Mouse (Mus musculus) liver, adult 2 months (tissue): ENCODE measurements around the gene Tgfa. TPM values are rescaled to one million over a fixed set of nuclear protein-coding genes. Genes with fewer than 3 reads are reported as not detected.

Experiments
- DNase-seq: peaks from one replicate; pipeline ENCODE4 v3.0.0-alpha.2; 2011; ENCODE audit warnings: low read depth, low spot score; ENCODE audit errors: extremely low read depth
- H3K27ac ChIP-seq: fragments of 200-500 bp; replicated peaks from 2 replicates; pipeline ENCODE4 v1.5.1; 2012; ENCODE audit warnings: low read depth, mild to moderate bottlenecking, control low read depth, inconsistent platforms, low read length; ENCODE audit not compliant: insufficient read depth
- H3K27me3 ChIP-seq: fragments of 200-500 bp; 2 replicates; pipeline ENCODE4 v1.6.1; 2012; ENCODE audit warnings: mild to moderate bottlenecking, moderate library complexity, low read length, inconsistent platforms; ENCODE audit not compliant: control insufficient read depth, insufficient read depth
- H3K36me3 ChIP-seq: fragments of 200-500 bp; 2 replicates; pipeline ENCODE4 v1.6.1; 2012; ENCODE audit warnings: low read length, inconsistent platforms; ENCODE audit not compliant: control insufficient read depth, insufficient read depth
- H3K4me1 ChIP-seq: fragments of 200-500 bp; 2 replicates; pipeline ENCODE4 v1.6.1; 2011; ENCODE audit warnings: low read length; ENCODE audit not compliant: control insufficient read depth, insufficient read depth
- H3K4me3 ChIP-seq: fragments of 200-500 bp; 2 replicates; pipeline ENCODE4 v1.5.1; 2011; ENCODE audit warnings: low read depth, mild to moderate bottlenecking, control low read depth, low read length, moderate library complexity; ENCODE audit not compliant: insufficient read depth
- H3K79me2 ChIP-seq: fragments of 200-500 bp; 2 replicates; pipeline ENCODE4 v1.6.1; 2012; ENCODE audit warnings: inconsistent platforms, mild to moderate bottlenecking, low read length, moderate library complexity; ENCODE audit not compliant: control insufficient read depth, insufficient read depth
- H3K9ac ChIP-seq: fragments of 200-500 bp; 2 replicates; pipeline ENCODE4 v1.6.1; 2012; ENCODE audit warnings: low read depth, mild to moderate bottlenecking, control low read depth, inconsistent platforms, low read length
- CTCF ChIP-seq: fragments of 200-500 bp; IDR thresholded peaks from 2 replicates; pipeline ENCODE4 v1.5.1; 2011; ENCODE audit warnings: low read depth, low read length, control low read depth
- POLR2A ChIP-seq: fragments of 200-500 bp; IDR thresholded peaks from 2 replicates; pipeline ENCODE4 v1.6.1; 2011; ENCODE audit warnings: low read length, control low read depth; ENCODE audit not compliant: insufficient read depth; ENCODE audit errors: extremely low read depth
- WGBS: fragments of 180-500 bp; shearing (Covaris S2); methylation state at CpG from one replicate; pipeline ENCODE4 v1.1.7; 2018; 5-methylcytosine and 5-hydroxymethylcytosine counted together
- polyA plus RNA-seq: library from polyadenylated mRNA; depleted of rRNA; stranded (reverse); fragments of >200 nt; gene quantifications from 2 replicates; pipeline ENCODE4 v1.2.3, GENCODE M21; 2012
- total RNA-seq: library from RNA; depleted of rRNA; stranded (reverse); fragments of >200 nt; gene quantifications from 2 replicates; pipeline ENCODE4 v1.2.3, GENCODE M21; 2014

The Tgfa gene
- total and polyA plus RNA-seq, 2 experiments, result 6.3 to 13.3 TPM

DNA sequence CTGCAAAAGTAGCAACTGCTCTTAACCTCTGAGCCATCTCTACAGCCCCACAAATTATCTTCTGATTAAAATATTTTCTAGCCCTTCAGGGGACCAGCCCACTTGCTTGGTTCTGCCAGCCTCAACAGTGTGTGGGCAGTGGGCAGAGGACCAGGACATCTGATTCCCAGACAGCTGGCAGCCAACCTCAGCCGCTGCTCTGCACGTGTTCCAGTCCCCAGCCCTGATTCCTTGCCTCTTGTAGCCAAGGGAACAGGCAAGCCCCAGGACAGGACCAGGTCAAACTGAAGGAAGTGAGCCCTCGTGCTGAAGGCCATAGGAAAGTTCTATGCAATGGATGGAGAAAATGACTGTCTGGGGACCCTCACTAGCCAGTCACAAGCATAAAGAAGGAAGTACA lies 2.0 kb upstream of the Tgfa start:
- H3K27ac ChIP-seq, result no peak overlapping the region
- WGBS, result 46% methylated on average over 3 of the region's 3 CpGs
- no peak overlapping the region for H3K9ac ChIP-seq
- peaks cover 14% of the 10 kb centered on the region for H3K4me1 ChIP-seq
- no peak for DNase-seq
- no peaks in the 10 kb centered on the region for H3K36me3 ChIP-seq
- TF ChIP-seq POLR2A (no peak), CTCF (no peak)
- no peak overlapping the region for H3K4me3 ChIP-seq
- no peaks in the 10 kb centered on the region; the same call in 1 of the 2 replicates for H3K79me2 ChIP-seq
- H3K27me3 ChIP-seq, result no peaks in the 10 kb centered on the region

- Histone ChIP-seq H3K27ac (no peak overlapping the region), H3K4me3 (no peak overlapping the region), H3K79me2 (peaks cover 4% of the 10 kb centered on the region; the same call in 1 of the 2 replicates), H3K9ac (no peak overlapping the region), H3K36me3 (no peaks in the 10 kb centered on the region), H3K4me1 (peaks cover 14% of the 10 kb centered on the region), H3K27me3 (no peaks in the 10 kb centered on the region)
- peak; percentile 33 for DNase-seq
- 59% methylated on average over 5 of the region's 5 CpGs for WGBS
- TF ChIP-seq CTCF (peak; percentile 74), POLR2A (no peak)
These were observed 1.1 kb upstream of the Tgfa start for GRCm38 (mm10) chr6:86193879-86194278.

DNA sequence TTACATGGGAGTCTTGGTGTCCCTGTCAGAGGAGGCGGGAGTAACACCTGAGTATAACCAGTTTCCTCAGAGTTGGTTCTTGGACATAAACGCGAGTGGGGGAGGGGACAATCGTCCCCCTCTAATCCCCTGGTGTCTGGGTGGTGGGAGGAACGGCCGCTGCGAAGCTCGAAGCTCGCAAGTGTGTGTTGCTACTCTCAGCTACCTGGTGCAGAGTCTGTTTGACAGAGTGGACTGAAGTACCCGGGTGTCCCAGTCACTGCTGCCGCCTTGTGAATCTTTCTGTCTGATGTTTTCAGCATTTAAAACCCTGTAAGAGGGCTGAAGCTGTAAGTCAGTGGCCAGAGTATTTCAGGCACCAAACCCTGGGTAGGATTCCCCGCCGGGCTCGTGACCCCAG lies 1.0 kb downstream of the Tgfa start:
- H3K4me3 ChIP-seq, result peak overlapping the region; percentile 89

DNA sequence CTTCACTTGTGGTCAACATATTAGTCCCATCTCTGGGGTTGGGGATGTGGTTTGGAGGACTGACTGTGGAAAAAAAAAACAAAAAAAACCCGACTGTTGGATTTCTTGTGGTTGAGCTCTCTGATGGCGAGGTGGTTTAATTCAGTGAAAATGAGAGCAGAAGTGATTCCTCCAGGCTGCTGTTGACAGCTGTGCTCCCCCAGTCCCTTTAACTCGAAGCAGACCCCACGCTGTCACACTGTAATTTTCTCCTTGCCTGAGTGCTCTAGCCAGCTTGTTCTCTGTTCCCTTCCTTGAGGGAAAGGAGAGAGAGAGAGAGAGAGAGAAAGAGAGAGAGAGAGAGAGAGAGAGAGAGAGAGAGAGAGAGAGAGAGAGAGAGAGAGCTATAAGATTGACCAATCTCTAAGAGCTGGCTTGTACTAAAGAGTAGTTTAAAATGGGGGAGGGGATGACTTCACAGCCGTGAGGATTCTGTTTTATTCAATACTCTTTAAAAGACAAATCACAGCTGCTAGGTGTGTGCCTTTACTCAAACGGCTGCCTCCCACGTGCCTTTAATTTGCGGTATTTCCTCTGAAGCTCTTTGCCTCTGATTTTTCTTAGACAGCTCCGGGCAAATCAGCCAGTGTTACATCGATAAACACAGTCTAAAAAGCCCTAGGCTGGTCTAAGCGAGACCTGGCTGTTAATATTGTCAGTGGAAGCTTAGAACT lies 2.3 kb downstream of the Tgfa start:
- H3K27me3 ChIP-seq, result no peaks in the 10 kb centered on the region

More for the DNA sequence above, 1.0 kb downstream of the Tgfa start:
- Histone ChIP-seq H3K4me1 (peaks cover 14% of the 10 kb centered on the region), H3K9ac (peak overlapping the region; percentile 50), H3K27me3 (no peaks in the 10 kb centered on the region), H3K36me3 (no peaks in the 10 kb centered on the region), H3K79me2 (peaks cover 10% of the 10 kb centered on the region; the same call in 1 of the 2 replicates), H3K27ac (no peak overlapping the region)
- TF ChIP-seq CTCF, result 0 out of 2 replicates have a peak, but pooled peaks have one; percentile 0
- TF ChIP-seq POLR2A, result no peak
- WGBS, result 10% methylated on average over 14 of the region's 14 CpGs
- peak; percentile 47 for DNase-seq

DNA sequence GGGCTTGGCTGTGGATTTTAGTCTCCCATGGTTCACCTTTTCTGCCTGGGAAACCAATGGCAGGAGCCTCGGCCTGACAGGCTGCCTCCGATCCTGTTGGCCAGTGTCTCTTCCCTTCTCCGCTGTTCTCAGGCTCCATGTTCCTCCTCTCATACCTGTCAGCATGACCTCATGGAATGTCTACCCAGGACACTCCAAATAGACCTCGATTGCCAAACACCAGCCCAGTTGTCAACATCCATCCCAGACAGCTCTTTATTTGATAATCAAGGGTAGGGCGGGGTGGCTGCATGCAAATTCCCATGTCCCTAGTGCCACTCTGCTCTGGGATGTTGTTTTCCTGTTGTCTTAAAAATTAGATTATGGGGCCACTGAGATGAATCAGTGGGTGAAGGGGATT lies 5.9 kb downstream of the Tgfa start:
- peak; percentile 69 for DNase-seq
- Histone ChIP-seq H3K27ac (peak overlapping the region; percentile 68), H3K9ac (no peak overlapping the region), H3K79me2 (peaks cover 14% of the 10 kb centered on the region; the same call in 1 of the 2 replicates), H3K27me3 (no peaks in the 10 kb centered on the region), H3K4me1 (peaks cover 9% of the 10 kb centered on the region), H3K4me3 (no peak overlapping the region), H3K36me3 (no peaks in the 10 kb centered on the region)
- WGBS, result 24% methylated on average over 5 of the region's 5 CpGs
- TF ChIP-seq POLR2A, result no peak
- no peak for TF ChIP-seq CTCF

More for the DNA sequence above, 2.3 kb downstream of the Tgfa start:
- 40% methylated on average over 11 of the region's 11 CpGs for WGBS
- Histone ChIP-seq H3K36me3 (no peaks in the 10 kb centered on the region), H3K9ac (no peak overlapping the region), H3K79me2 (peaks cover 10% of the 10 kb centered on the region; the same call in 1 of the 2 replicates), H3K4me1 (peaks cover 14% of the 10 kb centered on the region), H3K27ac (no peak overlapping the region), H3K4me3 (no peak overlapping the region)
- TF ChIP-seq CTCF (no peak), POLR2A (no peak)
- no peak for DNase-seq

- Histone ChIP-seq H3K27ac (no peak overlapping the region), H3K36me3 (no peaks in the 10 kb centered on the region), H3K79me2 (peaks cover 21% of the 10 kb centered on the region; the same call in 1 of the 2 replicates), H3K9ac (no peak overlapping the region), H3K4me3 (no peak overlapping the region), H3K4me1 (peaks cover 4% of the 10 kb centered on the region), H3K27me3 (no peaks in the 10 kb centered on the region)
- DNase-seq, result no peak
- peak; percentile 19; the same call in 1 of the 2 replicates for TF ChIP-seq CTCF
- no peak for TF ChIP-seq POLR2A
- WGBS, result 88% methylated on average over 7 of the region's 7 CpGs
These were observed 8.1 kb downstream of the Tgfa start for GRCm38 (mm10) chr6:86203101-86203500.
